Mouse (Mus musculus) liver, adult 2 months (tissue): ENCODE measurements around the gene Ccl7. TPM values are rescaled to one million over a fixed set of nuclear protein-coding genes. Genes with fewer than 3 reads are reported as not detected.

Experiments
- DNase-seq: peaks from one replicate; pipeline ENCODE4 v3.0.0-alpha.2; 2011; ENCODE audit warnings: low read depth, low spot score; ENCODE audit errors: extremely low read depth
- H3K27ac ChIP-seq: fragments of 200-500 bp; replicated peaks from 2 replicates; pipeline ENCODE4 v1.5.1; 2012; ENCODE audit warnings: low read depth, mild to moderate bottlenecking, control low read depth, inconsistent platforms, low read length; ENCODE audit not compliant: insufficient read depth
- H3K27me3 ChIP-seq: fragments of 200-500 bp; 2 replicates; pipeline ENCODE4 v1.6.1; 2012; ENCODE audit warnings: mild to moderate bottlenecking, moderate library complexity, low read length, inconsistent platforms; ENCODE audit not compliant: control insufficient read depth, insufficient read depth
- H3K36me3 ChIP-seq: fragments of 200-500 bp; 2 replicates; pipeline ENCODE4 v1.6.1; 2012; ENCODE audit warnings: low read length, inconsistent platforms; ENCODE audit not compliant: control insufficient read depth, insufficient read depth
- H3K4me1 ChIP-seq: fragments of 200-500 bp; 2 replicates; pipeline ENCODE4 v1.6.1; 2011; ENCODE audit warnings: low read length; ENCODE audit not compliant: control insufficient read depth, insufficient read depth
- H3K4me3 ChIP-seq: fragments of 200-500 bp; 2 replicates; pipeline ENCODE4 v1.5.1; 2011; ENCODE audit warnings: low read depth, mild to moderate bottlenecking, control low read depth, low read length, moderate library complexity; ENCODE audit not compliant: insufficient read depth
- H3K79me2 ChIP-seq: fragments of 200-500 bp; 2 replicates; pipeline ENCODE4 v1.6.1; 2012; ENCODE audit warnings: inconsistent platforms, mild to moderate bottlenecking, low read length, moderate library complexity; ENCODE audit not compliant: control insufficient read depth, insufficient read depth
- H3K9ac ChIP-seq: fragments of 200-500 bp; 2 replicates; pipeline ENCODE4 v1.6.1; 2012; ENCODE audit warnings: low read depth, mild to moderate bottlenecking, control low read depth, inconsistent platforms, low read length
- CTCF ChIP-seq: fragments of 200-500 bp; IDR thresholded peaks from 2 replicates; pipeline ENCODE4 v1.5.1; 2011; ENCODE audit warnings: low read depth, low read length, control low read depth
- POLR2A ChIP-seq: fragments of 200-500 bp; IDR thresholded peaks from 2 replicates; pipeline ENCODE4 v1.6.1; 2011; ENCODE audit warnings: low read length, control low read depth; ENCODE audit not compliant: insufficient read depth; ENCODE audit errors: extremely low read depth
- WGBS: fragments of 180-500 bp; shearing (Covaris S2); methylation state at CpG from one replicate; pipeline ENCODE4 v1.1.7; 2018; 5-methylcytosine and 5-hydroxymethylcytosine counted together
- polyA plus RNA-seq: library from polyadenylated mRNA; depleted of rRNA; stranded (reverse); fragments of >200 nt; gene quantifications from 2 replicates; pipeline ENCODE4 v1.2.3, GENCODE M21; 2012
- total RNA-seq: library from RNA; depleted of rRNA; stranded (reverse); fragments of >200 nt; gene quantifications from 2 replicates; pipeline ENCODE4 v1.2.3, GENCODE M21; 2014

Ccl7 gene
- total and polyA plus RNA-seq, 2 experiments, result 0.18 TPM; not detected in 1

- H3K36me3 ChIP-seq, result no peaks in the 10 kb centered on the region
- H3K9ac ChIP-seq, result no peak within 1 kb of the TSS
- H3K4me3 ChIP-seq, result no peak within 1 kb of the TSS
- no peak for DNase-seq
- no peaks in the 10 kb centered on the region for H3K79me2 ChIP-seq
- 31% methylated on average over 2 of the region's 2 CpGs for WGBS
- no peak for TF ChIP-seq CTCF
- no peak for TF ChIP-seq POLR2A
- H3K27ac ChIP-seq, result no peak within 1 kb of the TSS
- no peaks in the 10 kb centered on the region for H3K27me3 ChIP-seq
- no peaks in the 10 kb centered on the region; the same call in 1 of the 2 replicates for H3K4me1 ChIP-seq
Observed at GRCm38 (mm10) chr11:82038535-82038934, 7.0 kb upstream of the Ccl7 start, which contains the start of gene Gm17268. Gene Gm17268 (minus strand): TSS chr11:82038562.

GRCm38 (mm10) chr11:82039132-82039660 is 6.3 kb upstream of the Ccl7 start:
- 60% methylated on average over 3 of the region's 3 CpGs for WGBS
- TF ChIP-seq POLR2A (no peak), CTCF (no peak)
- Histone ChIP-seq H3K4me3 (no peak overlapping the region), H3K9ac (no peak overlapping the region), H3K4me1 (no peaks in the 10 kb centered on the region; the same call in 1 of the 2 replicates), H3K79me2 (no peaks in the 10 kb centered on the region), H3K36me3 (no peaks in the 10 kb centered on the region), H3K27ac (no peak overlapping the region), H3K27me3 (no peaks in the 10 kb centered on the region)
- no peak for DNase-seq

GRCm38 (mm10) chr11:82041671-82042080 is 3.8 kb upstream of the Ccl7 start:
- TF ChIP-seq POLR2A (no peak), CTCF (no peak)
- 79% methylated on average over 4 of the region's 4 CpGs for WGBS
- H3K27me3 ChIP-seq, result no peaks in the 10 kb centered on the region
- no peaks in the 10 kb centered on the region for H3K36me3 ChIP-seq
- no peak for DNase-seq
- H3K27ac ChIP-seq, result no peak overlapping the region
- no peak overlapping the region for H3K9ac ChIP-seq
- H3K4me1 ChIP-seq, result peaks cover 3% of the 10 kb centered on the region; the same call in 1 of the 2 replicates
- no peaks in the 10 kb centered on the region for H3K79me2 ChIP-seq
- H3K4me3 ChIP-seq, result no peak overlapping the region

- DNase-seq, result peak; percentile 68
- Histone ChIP-seq H3K27me3 (no peaks in the 10 kb centered on the region), H3K27ac (no peak overlapping the region), H3K4me3 (no peak overlapping the region), H3K36me3 (no peaks in the 10 kb centered on the region), H3K9ac (no peak overlapping the region), H3K4me1 (0 out of 2 replicates have a peak, but pooled peaks cover 3% of the 10 kb centered on the region), H3K79me2 (no peaks in the 10 kb centered on the region)
- WGBS, result 45% methylated on average over 6 of the region's 6 CpGs
- TF ChIP-seq CTCF (peak; percentile 67), POLR2A (no peak)
Observed at GRCm38 (mm10) chr11:82047746-82048415, 2.4 kb downstream of the Ccl7 start.

GRCm38 (mm10) chr11:82053849-82054248 is 8.3 kb downstream of the Ccl7 start:
- Histone ChIP-seq H3K27ac (no peak overlapping the region), H3K79me2 (no peaks in the 10 kb centered on the region), H3K9ac (no peak overlapping the region), H3K4me3 (no peak overlapping the region), H3K4me1 (no peaks in the 10 kb centered on the region), H3K27me3 (peaks cover 3% of the 10 kb centered on the region; the same call in 1 of the 2 replicates), H3K36me3 (no peaks in the 10 kb centered on the region)
- DNase-seq, result no peak
- TF ChIP-seq POLR2A (no peak), CTCF (no peak)
- 87% methylated on average over 7 of the region's 7 CpGs for WGBS

- 71% methylated on average over 6 of the region's 6 CpGs for WGBS
- H3K9ac ChIP-seq, result no peak within 1 kb of the TSS
Observed at GRCm38 (mm10) chr11:82057646-82058045, 12.1 kb downstream of the Ccl7 start, which contains the start of gene Ccl11. Gene Ccl11 (plus strand): TSS chr11:82057823.

More at GRCm38 (mm10) chr11:82057646-82058045, 12.1 kb downstream of the Ccl7 start, which contains the start of gene Ccl11:
- TF ChIP-seq POLR2A, result no peak
- TF ChIP-seq CTCF, result no peak
- Histone ChIP-seq H3K79me2 (no peaks in the 10 kb centered on the region), H3K27ac (no peak within 1 kb of the TSS), H3K4me1 (no peaks in the 10 kb centered on the region), H3K36me3 (no peaks in the 10 kb centered on the region), H3K27me3 (peaks cover 3% of the 10 kb centered on the region; the same call in 1 of the 2 replicates), H3K4me3 (no peak within 1 kb of the TSS)
- DNase-seq, result no peak
